In genomic region chr5:139467998-139468397, GRCm38 (mm10) we compare ENCODE assay signal across 8 mouse cellular contexts. TPM values are rescaled to one million over a fixed set of nuclear protein-coding genes. Genes with fewer than 3 reads are reported as not detected.
DNase-seq lines count a peak whose midpoint lies in the region; ATAC-seq and TF ChIP-seq lines count a peak whose summit lies in the region.

No protein-coding gene starts in this region.

- H3K27me3 ChIP-seq in kidney, embryonic 16.5 days (ENCODE audit: insufficient read depth, low read length) = no peaks in the 10 kb centered on the region
- no peaks in the 10 kb centered on the region for H3K27me3 ChIP-seq in lung, embryonic 14.5 days (ENCODE audit: insufficient read depth, low read length)
- no peaks in the 10 kb centered on the region for H3K27me3 ChIP-seq in liver, embryonic 11.5 days (replicated peaks; ENCODE audit: control insufficient read depth, insufficient read depth, low read length)

- peaks cover 20% of the 10 kb centered on the region for H3K36me3 ChIP-seq in kidney, embryonic 16.5 days (ENCODE audit: insufficient read depth, low read length)
- H3K36me3 ChIP-seq in lung, embryonic 14.5 days (ENCODE audit: insufficient read depth) = peaks cover 23% of the 10 kb centered on the region
- H3K36me3 ChIP-seq in liver, embryonic 11.5 days (ENCODE audit: control insufficient read depth, insufficient read depth, low read length) = peaks cover 16% of the 10 kb centered on the region

- 43% methylated on average over 5 of the region's 5 CpGs for WGBS in kidney, embryonic 16.5 days
- 47% methylated on average over 5 of the region's 5 CpGs for WGBS in lung, embryonic 14.5 days
- WGBS in liver, embryonic 11.5 days = 53% methylated on average over 5 of the region's 5 CpGs

- H3K4me1 ChIP-seq in kidney, embryonic 16.5 days (ENCODE audit: insufficient read depth, low read length) = no peaks in the 10 kb centered on the region
- no peaks in the 10 kb centered on the region for H3K4me1 ChIP-seq in lung, embryonic 14.5 days (ENCODE audit: insufficient read depth)
- no peaks in the 10 kb centered on the region for H3K4me1 ChIP-seq in liver, embryonic 11.5 days (replicated peaks; ENCODE audit: control insufficient read depth, insufficient read depth, low read length)

- no peak overlapping the region for H3K4me2 ChIP-seq in kidney, embryonic 16.5 days (replicated peaks; ENCODE audit: low read depth, low read length)
- H3K4me2 ChIP-seq in lung, embryonic 14.5 days = no peak overlapping the region
- no peak overlapping the region for H3K4me2 ChIP-seq in liver, embryonic 11.5 days

- no peak for ATAC-seq in kidney, embryonic 16.5 days (ENCODE audit: low FRiP score, low TSS enrichment)
- ATAC-seq in lung, embryonic 14.5 days (ENCODE audit: insufficient read depth) = no peak
- ATAC-seq in inflammation-experienced regulatory T-cells, adult 6 months = no peak
- ATAC-seq in liver, embryonic 11.5 days (replicated peaks; ENCODE audit: low FRiP score) = no peak

- H3K27ac ChIP-seq in kidney, embryonic 16.5 days (ENCODE audit: low read length) = no peak overlapping the region
- no peak overlapping the region for H3K27ac ChIP-seq in lung, embryonic 14.5 days (ENCODE audit: low read depth)
- no peak overlapping the region for H3K27ac ChIP-seq in liver, embryonic 11.5 days (ENCODE audit: low read depth, low read length)

- H3K9me3 ChIP-seq in kidney, embryonic 16.5 days (ENCODE audit: low read length) = no peaks in the 10 kb centered on the region
- H3K9me3 ChIP-seq in lung, embryonic 14.5 days (ENCODE audit: low read depth, low read length) = no peaks in the 10 kb centered on the region
- no peaks in the 10 kb centered on the region for H3K9me3 ChIP-seq in liver, embryonic 11.5 days (ENCODE audit: control insufficient read depth, low read length)

- DNase-seq in adrenal gland, adult (ENCODE audit: inconsistent age in 2 of 2, low spot score in 1 of 2) = peak; percentile 75 to 84
- DNase-seq in adrenal gland, adult 18-20 months (ENCODE audit: low spot score in 2 of 2) = no peak
- DNase-seq in kidney, postnatal 14 days = peak; percentile 32
- DNase-seq in adrenal gland, adult 8-10 months = peak; percentile 53
- peak; percentile 64 for DNase-seq in lung, embryonic 14.5 days
- DNase-seq in liver, embryonic 11.5 days (ENCODE audit: low spot score) = no peak

- no peak overlapping the region for H3K9ac ChIP-seq in kidney, embryonic 16.5 days (replicated peaks; ENCODE audit: low read length)
- no peak overlapping the region; the same call in 1 of the 2 replicates for H3K9ac ChIP-seq in lung, embryonic 14.5 days
- H3K9ac ChIP-seq in liver, embryonic 11.5 days (ENCODE audit: low read depth, low read length) = no peak overlapping the region

- peak; percentile 60 for TF ChIP-seq CTCF in lung, embryonic 14.5 days (IDR thresholded peaks at IDR 0.05; ENCODE audit: low read depth)

- H3K4me3 ChIP-seq in kidney, embryonic 16.5 days (ENCODE audit: low read length) = no peak overlapping the region
- no peak overlapping the region for H3K4me3 ChIP-seq in lung, embryonic 14.5 days (ENCODE audit: low read depth, low read length)
- H3K4me3 ChIP-seq in liver, embryonic 11.5 days (ENCODE audit: low read depth, low read length) = no peak overlapping the region

RNA-seq across cellular contexts. Expression of gene 3110082I17Rik, which starts 7.7 kb away (rescaled TPM):
- 1 to 10 TPM; 8.0 to 8.4 TPM for total RNA-seq in adrenal gland, adult 18-20 months (2021)
- 44.1 and 46.1 TPM in 2 replicates for polyA plus RNA-seq in kidney, embryonic 16.5 days (2015; fragmentation: Nextera tagmentation; extraction: Ambion mirVana)
- 10 to 100 TPM in 3 of 4 experiments, 1 to 10 TPM in 1; 7.3 to 20.6 (median 14.4) TPM for total RNA-seq in adrenal gland, adult 8-10 months (2022)
- 39.4 and 44.4 TPM in 2 replicates for polyA plus RNA-seq in lung, embryonic 14.5 days (2014; fragmentation: Nextera tagmentation; extraction: Ambion mirVana)
- polyA plus RNA-seq in inflammation-experienced regulatory T-cells, adult 6 months (2017; shearing (Covaris generic)) = 1 to 10 TPM; 4.6 to 5.6 (median 5.2) TPM
- polyA plus RNA-seq in liver, embryonic 11.5 days (2014; fragmentation: Nextera tagmentation; extraction: Ambion mirVana) = 49.4 and 52.0 TPM in 2 replicates

RNA-seq across cellular contexts. Expression of gene Zfand2a, which starts 16.4 kb away (rescaled TPM):
- total RNA-seq in adrenal gland, adult 18-20 months (2021) = 10 to 100 TPM; 36.4 to 38.9 TPM
- polyA plus RNA-seq in kidney, embryonic 16.5 days (2015; fragmentation: Nextera tagmentation; extraction: Ambion mirVana) = 10.8 and 13.5 TPM in 2 replicates
- total RNA-seq in adrenal gland, adult 8-10 months (2022) = 10 to 100 TPM; 35.1 to 37.0 (median 36.2) TPM
- 5.3 and 6.0 TPM in 2 replicates for polyA plus RNA-seq in lung, embryonic 14.5 days (2014; fragmentation: Nextera tagmentation; extraction: Ambion mirVana)
- 10 to 100 TPM in 1 of 3 experiments, 1 to 10 TPM in 2; 8.1 to 10.3 (median 9.2) TPM for polyA plus RNA-seq in inflammation-experienced regulatory T-cells, adult 6 months (2017; shearing (Covaris generic))
- polyA plus RNA-seq in liver, embryonic 11.5 days (2014; fragmentation: Nextera tagmentation; extraction: Ambion mirVana) = 4.6 and 5.7 TPM in 2 replicates

RNA-seq across cellular contexts. Expression of gene Gper1, which starts 45.0 kb away (rescaled TPM):
- total RNA-seq in adrenal gland, adult 18-20 months (2021) = 1 to 10 TPM; 3.3 to 4.9 TPM
- 6.8 and 8.0 TPM in 2 replicates for polyA plus RNA-seq in kidney, embryonic 16.5 days (2015; fragmentation: Nextera tagmentation; extraction: Ambion mirVana)
- total RNA-seq in adrenal gland, adult 8-10 months (2022) = 1 to 10 TPM; 3.9 to 7.8 (median 6.3) TPM
- polyA plus RNA-seq in lung, embryonic 14.5 days (2014; fragmentation: Nextera tagmentation; extraction: Ambion mirVana) = 5.5 and 5.9 TPM in 2 replicates
- polyA plus RNA-seq in inflammation-experienced regulatory T-cells, adult 6 months (2017; shearing (Covaris generic)) = not detected
- 0.38 and 0.58 TPM in 2 replicates for polyA plus RNA-seq in liver, embryonic 11.5 days (2014; fragmentation: Nextera tagmentation; extraction: Ambion mirVana)

Comparison
In these comparisons a context has a peak if more than half of its experiments do, and no peak if none do; other contexts are left out.
1. DNase-seq: peak in adrenal gland, adult (2 of 2), kidney, postnatal 14 days (single experiment), adrenal gland, adult 8-10 months (single experiment) and lung, embryonic 14.5 days (single experiment); none in adrenal gland, adult 18-20 months (0 of 2) and liver, embryonic 11.5 days (single experiment).